Mouse (Mus musculus): ENCODE measurements around the gene Tbcd. TPM values are rescaled to one million over a fixed set of nuclear protein-coding genes. Genes with fewer than 3 reads are reported as not detected.
A peak's percentile ranks its signal among the peaks of the same experiment; 100 is the strongest.

Tbcd gene
- polyA plus RNA-seq, 1 experiment from 2014 or later = 16.6 TPM

- no peak overlapping the region for H3K27ac ChIP-seq (replicated peaks in 1 of 2; ENCODE audit: control insufficient read depth in 1 of 2, insufficient read depth in 1 of 2, low read depth in 2 of 2, low read length in 2 of 2)
- no peaks in the 10 kb centered on the region for H3K9me3 ChIP-seq (ENCODE audit: control insufficient read depth, low read length)
- no peak for ATAC-seq (ENCODE audit: insufficient number of reproducible peaks, insufficient read depth, low FRiP score, low read depth)
- H3K4me2 ChIP-seq (ENCODE audit: low read length) = no peak overlapping the region
- no peak overlapping the region for H3K9ac ChIP-seq (ENCODE audit: low read length)
- 84% methylated on average over 6 of the region's 6 CpGs for WGBS
- H3K4me1 ChIP-seq (ENCODE audit: control insufficient read depth in 2 of 2, insufficient read depth in 2 of 2, low read length in 2 of 2) = no peaks in the 10 kb centered on the region
- no peak overlapping the region for H3K4me3 ChIP-seq (ENCODE audit: control insufficient read depth in 1 of 2, insufficient read depth in 1 of 2, low read depth in 1 of 2, low read length in 2 of 2)
- H3K27me3 ChIP-seq (ENCODE audit: control insufficient read depth, insufficient read depth, low read length) = no peaks in the 10 kb centered on the region
- peaks cover 63% of the 10 kb centered on the region for H3K36me3 ChIP-seq (ENCODE audit: control insufficient read depth, insufficient read depth, low read length)
Observed at GRCm38 (mm10) chr11:121605604-121606003, 153.9 kb downstream of the Tbcd start.

GRCm38 (mm10) chr11:121610976-121611375 lies 159.2 kb downstream of the Tbcd start:
- no peaks in the 10 kb centered on the region for H3K4me1 ChIP-seq (ENCODE audit: control insufficient read depth in 2 of 2, insufficient read depth in 2 of 2, low read length in 2 of 2)
- H3K27ac ChIP-seq (replicated peaks in 1 of 2; ENCODE audit: control insufficient read depth in 1 of 2, insufficient read depth in 1 of 2, low read depth in 2 of 2, low read length in 2 of 2) = no peak overlapping the region
- H3K9ac ChIP-seq (ENCODE audit: low read length) = no peak overlapping the region
- no peak for ATAC-seq (ENCODE audit: insufficient number of reproducible peaks, insufficient read depth, low FRiP score, low read depth)
- no peak overlapping the region for H3K4me3 ChIP-seq (ENCODE audit: control insufficient read depth in 1 of 2, insufficient read depth in 1 of 2, low read depth in 1 of 2, low read length in 2 of 2)
- no peaks in the 10 kb centered on the region for H3K27me3 ChIP-seq (ENCODE audit: control insufficient read depth, insufficient read depth, low read length)
- peaks cover 4% of the 10 kb centered on the region; the same call in 1 of the 2 replicates for H3K9me3 ChIP-seq (ENCODE audit: control insufficient read depth, low read length)
- H3K36me3 ChIP-seq (ENCODE audit: control insufficient read depth, insufficient read depth, low read length) = peaks cover 49% of the 10 kb centered on the region
- H3K4me2 ChIP-seq (ENCODE audit: low read length) = no peak overlapping the region

GRCm38 (mm10) chr11:121615961-121616485 lies 164.3 kb downstream of the Tbcd start:
- 60% methylated on average over 3 of the region's 3 CpGs for WGBS
- peaks cover 61% of the 10 kb centered on the region for H3K36me3 ChIP-seq (ENCODE audit: control insufficient read depth, insufficient read depth, low read length)

GRCm38 (mm10) chr11:121616501-121616900 lies 164.8 kb downstream of the Tbcd start:
- no peaks in the 10 kb centered on the region for H3K4me1 ChIP-seq (ENCODE audit: control insufficient read depth in 2 of 2, insufficient read depth in 2 of 2, low read length in 2 of 2)
- H3K4me3 ChIP-seq (ENCODE audit: control insufficient read depth in 1 of 2, insufficient read depth in 1 of 2, low read depth in 1 of 2, low read length in 2 of 2) = no peak overlapping the region
- no peak overlapping the region for H3K4me2 ChIP-seq (ENCODE audit: low read length)
- peaks cover 58% of the 10 kb centered on the region for H3K36me3 ChIP-seq (ENCODE audit: control insufficient read depth, insufficient read depth, low read length)
- H3K9ac ChIP-seq (ENCODE audit: low read length) = no peak overlapping the region
- ATAC-seq (ENCODE audit: insufficient number of reproducible peaks, insufficient read depth, low FRiP score, low read depth) = no peak
- H3K27ac ChIP-seq (replicated peaks in 1 of 2; ENCODE audit: control insufficient read depth in 1 of 2, insufficient read depth in 1 of 2, low read depth in 2 of 2, low read length in 2 of 2) = no peak overlapping the region
- no peaks in the 10 kb centered on the region for H3K27me3 ChIP-seq (ENCODE audit: control insufficient read depth, insufficient read depth, low read length)
- peaks cover 4% of the 10 kb centered on the region; the same call in 1 of the 2 replicates for H3K9me3 ChIP-seq (ENCODE audit: control insufficient read depth, low read length)

More at GRCm38 (mm10) chr11:121615961-121616485, 164.3 kb downstream of the Tbcd start:
- H3K4me1 ChIP-seq (ENCODE audit: control insufficient read depth in 2 of 2, insufficient read depth in 2 of 2, low read length in 2 of 2) = no peaks in the 10 kb centered on the region
- H3K27me3 ChIP-seq (ENCODE audit: control insufficient read depth, insufficient read depth, low read length) = no peaks in the 10 kb centered on the region
- H3K27ac ChIP-seq (replicated peaks in 1 of 2; ENCODE audit: control insufficient read depth in 1 of 2, insufficient read depth in 1 of 2, low read depth in 2 of 2, low read length in 2 of 2) = no peak overlapping the region
- ATAC-seq (ENCODE audit: insufficient number of reproducible peaks, insufficient read depth, low FRiP score, low read depth) = no peak
- peaks cover 4% of the 10 kb centered on the region; the same call in 1 of the 2 replicates for H3K9me3 ChIP-seq (ENCODE audit: control insufficient read depth, low read length)
- H3K4me2 ChIP-seq (ENCODE audit: low read length) = no peak overlapping the region
- no peak overlapping the region for H3K4me3 ChIP-seq (ENCODE audit: control insufficient read depth in 1 of 2, insufficient read depth in 1 of 2, low read depth in 1 of 2, low read length in 2 of 2)
- no peak overlapping the region for H3K9ac ChIP-seq (ENCODE audit: low read length)

- ATAC-seq (ENCODE audit: insufficient number of reproducible peaks, insufficient read depth, low FRiP score, low read depth) = no peak
- Histone ChIP-seq H3K9ac (ENCODE audit: low read length) (no peak overlapping the region), H3K27ac (replicated peaks in 1 of 2; ENCODE audit: control insufficient read depth in 1 of 2, insufficient read depth in 1 of 2, low read depth in 2 of 2, low read length in 2 of 2) (no peak overlapping the region), H3K4me1 (ENCODE audit: control insufficient read depth in 2 of 2, insufficient read depth in 2 of 2, low read length in 2 of 2) (peaks cover 2 to 4% of the 10 kb centered on the region in 2 experiments; a peak in 1 of 4 replicates), H3K4me2 (ENCODE audit: low read length) (no peak overlapping the region), H3K4me3 (ENCODE audit: control insufficient read depth in 1 of 2, insufficient read depth in 1 of 2, low read depth in 1 of 2, low read length in 2 of 2) (no peak overlapping the region), H3K36me3 (ENCODE audit: control insufficient read depth, insufficient read depth, low read length) (peaks cover 63% of the 10 kb centered on the region), H3K27me3 (ENCODE audit: control insufficient read depth, insufficient read depth, low read length) (no peaks in the 10 kb centered on the region), H3K9me3 (ENCODE audit: control insufficient read depth, low read length) (peaks cover 4% of the 10 kb centered on the region; the same call in 1 of the 2 replicates)
- WGBS = 84% methylated on average over 1 of the region's 1 CpGs
Observed at GRCm38 (mm10) chr11:121617371-121617770, 165.6 kb downstream of the Tbcd start.

GRCm38 (mm10) chr11:121625007-121625406 lies 173.3 kb downstream of the Tbcd start:
- no peaks in the 10 kb centered on the region for H3K27me3 ChIP-seq (ENCODE audit: control insufficient read depth, insufficient read depth, low read length)
- no peak overlapping the region for H3K27ac ChIP-seq (replicated peaks in 1 of 2; ENCODE audit: control insufficient read depth in 1 of 2, insufficient read depth in 1 of 2, low read depth in 2 of 2, low read length in 2 of 2)
- no peak overlapping the region for H3K4me3 ChIP-seq (ENCODE audit: control insufficient read depth in 1 of 2, insufficient read depth in 1 of 2, low read depth in 1 of 2, low read length in 2 of 2)
- ATAC-seq (ENCODE audit: insufficient number of reproducible peaks, insufficient read depth, low FRiP score, low read depth) = no peak
- H3K36me3 ChIP-seq (ENCODE audit: control insufficient read depth, insufficient read depth, low read length) = peaks cover 61% of the 10 kb centered on the region
- H3K9me3 ChIP-seq (ENCODE audit: control insufficient read depth, low read length) = no peaks in the 10 kb centered on the region
- H3K4me2 ChIP-seq (ENCODE audit: low read length) = no peak overlapping the region
- no peak overlapping the region for H3K9ac ChIP-seq (ENCODE audit: low read length)
- 89% methylated on average over 4 of the region's 4 CpGs for WGBS
- H3K4me1 ChIP-seq (ENCODE audit: control insufficient read depth in 2 of 2, insufficient read depth in 2 of 2, low read length in 2 of 2) = peaks cover 2 to 4% of the 10 kb centered on the region in 2 experiments; a peak in 1 of 4 replicates

GRCm38 (mm10) chr11:121627521-121627920 lies 175.8 kb downstream of the Tbcd start:
- no peak overlapping the region for H3K9ac ChIP-seq (ENCODE audit: low read length)
- H3K4me3 ChIP-seq (ENCODE audit: control insufficient read depth in 1 of 2, insufficient read depth in 1 of 2, low read depth in 1 of 2, low read length in 2 of 2) = no peak overlapping the region
- no peaks in the 10 kb centered on the region for H3K27me3 ChIP-seq (ENCODE audit: control insufficient read depth, insufficient read depth, low read length)
- no peaks in the 10 kb centered on the region for H3K4me1 ChIP-seq (ENCODE audit: control insufficient read depth in 2 of 2, insufficient read depth in 2 of 2, low read length in 2 of 2)
- peaks cover 56% of the 10 kb centered on the region for H3K36me3 ChIP-seq (ENCODE audit: control insufficient read depth, insufficient read depth, low read length)
- no peak overlapping the region for H3K4me2 ChIP-seq (ENCODE audit: low read length)
- no peak for ATAC-seq (ENCODE audit: insufficient number of reproducible peaks, insufficient read depth, low FRiP score, low read depth)
- H3K27ac ChIP-seq (replicated peaks in 1 of 2; ENCODE audit: control insufficient read depth in 1 of 2, insufficient read depth in 1 of 2, low read depth in 2 of 2, low read length in 2 of 2) = no peak overlapping the region
- WGBS = 86% methylated on average over 5 of the region's 5 CpGs
- H3K9me3 ChIP-seq (ENCODE audit: control insufficient read depth, low read length) = no peaks in the 10 kb centered on the region

GRCm38 (mm10) chr11:121629529-121629928 lies 177.8 kb downstream of the Tbcd start:
- Histone ChIP-seq H3K27ac (replicated peaks in 1 of 2; ENCODE audit: control insufficient read depth in 1 of 2, insufficient read depth in 1 of 2, low read depth in 2 of 2, low read length in 2 of 2) (no peak overlapping the region), H3K4me1 (ENCODE audit: control insufficient read depth in 2 of 2, insufficient read depth in 2 of 2, low read length in 2 of 2) (no peaks in the 10 kb centered on the region), H3K4me2 (ENCODE audit: low read length) (no peak overlapping the region), H3K4me3 (ENCODE audit: control insufficient read depth in 1 of 2, insufficient read depth in 1 of 2, low read depth in 1 of 2, low read length in 2 of 2) (no peak overlapping the region), H3K36me3 (ENCODE audit: control insufficient read depth, insufficient read depth, low read length) (peaks cover 38% of the 10 kb centered on the region), H3K9me3 (ENCODE audit: control insufficient read depth, low read length) (no peaks in the 10 kb centered on the region), H3K9ac (ENCODE audit: low read length) (no peak overlapping the region), H3K27me3 (ENCODE audit: control insufficient read depth, insufficient read depth, low read length) (no peaks in the 10 kb centered on the region)
- 0 out of 2 replicates have a peak, but pooled peaks have one; percentile 21 for ATAC-seq (ENCODE audit: insufficient number of reproducible peaks, insufficient read depth, low FRiP score, low read depth)
- 91% methylated on average over 6 of the region's 6 CpGs for WGBS
